Comparison of ENCODE assay signal across 9 mouse cellular contexts in genomic region chr2:148443249-148443958, GRCm38 (mm10). TPM values are rescaled to one million over a fixed set of nuclear protein-coding genes. Genes with fewer than 3 reads are reported as not detected.
DNase-seq lines count a peak whose midpoint lies in the region; ATAC-seq and TF ChIP-seq lines count a peak whose summit lies in the region.
"Had no signal": no experiment of that assay in that cellular context is flagged by ENCODE, and none has a peak within 500 bp of the region (broad histone marks: within the 10 kb centered on the region; RNA-seq: fewer than 3 reads in every experiment).

TSS of gene Cd93 (minus strand) at chr2:148443563.

- peak within 1 kb of the TSS; percentile 72 for H3K27ac ChIP-seq in layer of hippocampus, adult 2 months
- 0 out of 2 replicates have a peak within 1 kb of the TSS, but pooled peaks have one; percentile 21 for H3K27ac ChIP-seq in forebrain, embryonic 15.5 days (replicated peaks)
- 0 out of 2 replicates have a peak within 1 kb of the TSS, but pooled peaks have one; percentile 47 for H3K27ac ChIP-seq in hindbrain, embryonic 11.5 days (ENCODE audit: low read depth, low read length)
- peak within 1 kb of the TSS; percentile 54; the same call in 1 of the 2 replicates for H3K27ac ChIP-seq in limb, embryonic 15.5 days
- no peak within 1 kb of the TSS for H3K27ac ChIP-seq in midbrain, embryonic 16.5 days (ENCODE audit: low read length)

- H3K4me3 ChIP-seq in layer of hippocampus, adult 2 months, result peak within 1 kb of the TSS; percentile 33
- no peak within 1 kb of the TSS for H3K4me3 ChIP-seq in forebrain, embryonic 15.5 days
- H3K4me3 ChIP-seq in hindbrain, embryonic 11.5 days (ENCODE audit: low read depth, low read length), result no peak within 1 kb of the TSS
- peak within 1 kb of the TSS; percentile 19 for H3K4me3 ChIP-seq in limb, embryonic 15.5 days
- H3K4me3 ChIP-seq in midbrain, embryonic 16.5 days (ENCODE audit: low read depth, low read length), result no peak within 1 kb of the TSS

- H3K27me3 ChIP-seq in forebrain, embryonic 15.5 days, result no peaks in the 10 kb centered on the region
- no peaks in the 10 kb centered on the region for H3K27me3 ChIP-seq in hindbrain, embryonic 11.5 days (ENCODE audit: control insufficient read depth, insufficient read depth, low read length)
- no peaks in the 10 kb centered on the region for H3K27me3 ChIP-seq in limb, embryonic 15.5 days
- H3K27me3 ChIP-seq in midbrain, embryonic 16.5 days (ENCODE audit: control insufficient read depth, insufficient read depth, low read depth, low read length), result no peaks in the 10 kb centered on the region
- H3K27me3 ChIP-seq: CH12.LX had no signal

- no peaks in the 10 kb centered on the region for H3K4me1 ChIP-seq in forebrain, embryonic 15.5 days
- no peaks in the 10 kb centered on the region for H3K4me1 ChIP-seq in hindbrain, embryonic 11.5 days (replicated peaks; ENCODE audit: control insufficient read depth, insufficient read depth, low read length)
- peaks cover 3% of the 10 kb centered on the region; the same call in 1 of the 2 replicates for H3K4me1 ChIP-seq in limb, embryonic 15.5 days
- no peaks in the 10 kb centered on the region for H3K4me1 ChIP-seq in midbrain, embryonic 16.5 days (ENCODE audit: control insufficient read depth, insufficient read depth, low read length)

- H3K9ac ChIP-seq in forebrain, embryonic 15.5 days (replicated peaks), result no peak within 1 kb of the TSS
- no peak within 1 kb of the TSS for H3K9ac ChIP-seq in hindbrain, embryonic 11.5 days (ENCODE audit: low read depth, low read length)
- no peak within 1 kb of the TSS for H3K9ac ChIP-seq in limb, embryonic 15.5 days
- H3K9ac ChIP-seq in midbrain, embryonic 16.5 days (ENCODE audit: low read depth, low read length), result no peak within 1 kb of the TSS

- H3K4me2 ChIP-seq in forebrain, embryonic 15.5 days (replicated peaks), result no peak within 1 kb of the TSS
- H3K4me2 ChIP-seq in hindbrain, embryonic 11.5 days (replicated peaks; ENCODE audit: low read depth, low read length), result no peak within 1 kb of the TSS
- H3K4me2 ChIP-seq in limb, embryonic 15.5 days, result no peak within 1 kb of the TSS
- no peak within 1 kb of the TSS for H3K4me2 ChIP-seq in midbrain, embryonic 16.5 days (ENCODE audit: low read length)

- 69% methylated on average over 13 of the region's 13 CpGs for WGBS in forebrain, embryonic 15.5 days
- WGBS in hindbrain, embryonic 11.5 days, result 55% methylated on average over 13 of the region's 13 CpGs
- 49% methylated on average over 13 of the region's 13 CpGs for WGBS in limb, embryonic 15.5 days
- WGBS in midbrain, embryonic 16.5 days, result 61% methylated on average over 13 of the region's 13 CpGs

- DNase-seq in layer of hippocampus, adult 2 months (ENCODE audit: low spot score in 2 of 2), result no peak
- no peak for DNase-seq in layer of hippocampus, postnatal 36 days
- peak; percentile 12 for DNase-seq in hindbrain, embryonic 11.5 days (ENCODE audit: low spot score)
- peak; percentile 47 for DNase-seq in thymus, postnatal 14 days
- DNase-seq in retina, embryonic 14.5 days (ENCODE audit: low spot score), result no peak

- TF ChIP-seq CTCF in layer of hippocampus, adult 2 months (conservative IDR thresholded peaks at IDR 0.05), result no peak

- no peak; the same call in 1 of the 2 replicates for ATAC-seq in forebrain, embryonic 15.5 days (replicated peaks)
- ATAC-seq in hindbrain, embryonic 11.5 days (ENCODE audit: low FRiP score), result no peak
- ATAC-seq in limb, embryonic 15.5 days (ENCODE audit: insufficient number of reproducible peaks, low FRiP score, low TSS enrichment, low read depth), result no peak
- ATAC-seq in midbrain, embryonic 16.5 days, result peak; percentile 14; the same call in 1 of the 2 replicates

- H3K36me3 ChIP-seq in forebrain, embryonic 15.5 days, result no peaks in the 10 kb centered on the region
- no peaks in the 10 kb centered on the region for H3K36me3 ChIP-seq in hindbrain, embryonic 11.5 days (ENCODE audit: control insufficient read depth, insufficient read depth, low read length)
- H3K36me3 ChIP-seq in limb, embryonic 15.5 days, result no peaks in the 10 kb centered on the region
- H3K36me3 ChIP-seq in midbrain, embryonic 16.5 days (ENCODE audit: control insufficient read depth, insufficient read depth, low read length), result no peaks in the 10 kb centered on the region

- no peaks in the 10 kb centered on the region for H3K9me3 ChIP-seq in forebrain, embryonic 15.5 days
- no peaks in the 10 kb centered on the region for H3K9me3 ChIP-seq in hindbrain, embryonic 11.5 days (ENCODE audit: control insufficient read depth, low read length)
- no peaks in the 10 kb centered on the region for H3K9me3 ChIP-seq in limb, embryonic 15.5 days
- H3K9me3 ChIP-seq in midbrain, embryonic 16.5 days (replicated peaks; ENCODE audit: control insufficient read depth, low read length, poor library complexity, severe bottlenecking), result no peaks in the 10 kb centered on the region

RNA-seq across cellular contexts. Expression of gene Cd93, which starts in this region (rescaled TPM):
- total RNA-seq in layer of hippocampus, adult 2 months (2021), result 1 to 10 TPM; 3.2 to 5.1 TPM
- 1 to 10 TPM; 5.0 to 6.2 TPM for total RNA-seq in layer of hippocampus, postnatal 36 days (2021)
- 6.2 and 6.5 TPM in 2 replicates for polyA plus RNA-seq in forebrain, embryonic 15.5 days (2015; fragmentation: Nextera tagmentation; extraction: Ambion mirVana)
- polyA plus RNA-seq in hindbrain, embryonic 11.5 days (2014; fragmentation: Nextera tagmentation; extraction: Ambion mirVana), result 6.2 and 7.5 TPM in 2 replicates
- 12.1 and 12.7 TPM in 2 replicates for polyA plus RNA-seq in limb, embryonic 15.5 days (2015; fragmentation: Nextera tagmentation; extraction: Ambion mirVana)
- polyA plus RNA-seq in midbrain, embryonic 16.5 days (2015; fragmentation: Nextera tagmentation; extraction: Ambion mirVana), result 7.2 and 7.4 TPM in 2 replicates

Comparison
In these comparisons a context has a peak if more than half of its experiments do, and no peak if none do; other contexts are left out.
1. DNase-seq: peak in hindbrain, embryonic 11.5 days (single experiment) and thymus, postnatal 14 days (single experiment); none in layer of hippocampus, adult 2 months (0 of 2), layer of hippocampus, postnatal 36 days (0 of 2) and retina, embryonic 14.5 days (single experiment).
2. H3K4me3 ChIP-seq: peak in layer of hippocampus, adult 2 months (single experiment) and limb, embryonic 15.5 days (single experiment); none in forebrain, embryonic 15.5 days (single experiment), hindbrain, embryonic 11.5 days (single experiment) and midbrain, embryonic 16.5 days (single experiment).